Mouse (Mus musculus) MEL (cell line): ENCODE results near the gene Clpb. TPM values are rescaled to one million over a fixed set of nuclear protein-coding genes. Genes with fewer than 3 reads are reported as not detected.

Source experiments
- DNase-seq: peaks from one replicate; pipeline ENCODE4 v3.0.0; 2011; ENCODE audit warnings: low read depth, low spot score
- H3K27ac ChIP-seq: 2 replicates; pipeline ENCODE4 v1.5.1; 2012; ENCODE audit warnings: low read depth, mild to moderate bottlenecking, control low read depth, low read length, moderate library complexity; ENCODE audit not compliant: control insufficient read depth
- H3K27me3 ChIP-seq, 2 experiments: fragments of 150-350 bp in 1 of 2; sonication (generic) in 1 of 2; 2 replicates each; pipeline ENCODE4 v1.6.1; 2012; ENCODE audit warnings: low read length in 2 of 2, mild to moderate bottlenecking in 2 of 2, improper control_type of control experiment in 1 of 2, moderate library complexity in 1 of 2; ENCODE audit not compliant: insufficient read depth in 2 of 2, control insufficient read depth in 1 of 2
- H3K36me3 ChIP-seq, 2 experiments: 2 replicates each; pipeline ENCODE4 v1.6.1; 2012 to 2014; ENCODE audit warnings: low read length in 2 of 2, improper control_type of control experiment in 1 of 2, inconsistent platforms in 1 of 2, mild to moderate bottlenecking in 1 of 2; ENCODE audit not compliant: insufficient read depth in 2 of 2, control insufficient read depth in 1 of 2
- H3K4me1 ChIP-seq, 2 experiments: fragments of 150-350 bp in 1 of 2; sonication (generic) in 1 of 2; 2 replicates each; pipeline ENCODE4 v1.6.1; 2012; ENCODE audit warnings: low read length in 2 of 2, improper control_type of control experiment in 1 of 2, mild to moderate bottlenecking in 1 of 2; ENCODE audit not compliant: insufficient read depth in 2 of 2, control insufficient read depth in 1 of 2
- H3K4me3 ChIP-seq, 2 experiments: fragments of 150-350 bp in 1 of 2; sonication (generic) in 1 of 2; 2 replicates each; pipeline ENCODE4 v1.5.1; 2012; ENCODE audit warnings: low read depth in 2 of 2, low read length in 2 of 2, mild to moderate bottlenecking in 2 of 2, moderate library complexity in 2 of 2, control low read depth in 1 of 2, improper control_type of control experiment in 1 of 2; ENCODE audit not compliant: control insufficient read depth in 1 of 2, insufficient read depth in 1 of 2
- H3K79me2 ChIP-seq: 2 replicates; pipeline ENCODE4 v1.6.1; 2012; ENCODE audit warnings: mild to moderate bottlenecking, low read length, moderate library complexity; ENCODE audit not compliant: control insufficient read depth, poor library complexity, insufficient read depth
- H3K9ac ChIP-seq: 2 replicates; pipeline ENCODE4 v1.6.1; 2012; ENCODE audit warnings: low read depth, mild to moderate bottlenecking, control low read depth, low read length, moderate library complexity; ENCODE audit not compliant: control insufficient read depth, poor library complexity, severe bottlenecking
- H3K9me3 ChIP-seq: fragments of 150-350 bp; sonication (generic); replicated peaks from 2 replicates; pipeline ENCODE4 v1.6.1; 2012; ENCODE audit warnings: mild to moderate bottlenecking, low read length, improper control_type of control experiment, moderate library complexity; ENCODE audit not compliant: insufficient read depth
- BHLHE40 ChIP-seq: IDR thresholded peaks from 2 replicates; pipeline ENCODE4 v1.6.1; 2012; ENCODE audit warnings: low read depth, mild to moderate bottlenecking, inconsistent platforms, low read length, improper control_type of control experiment, borderline replicate concordance
- CHD1 ChIP-seq: IDR thresholded peaks from 2 replicates; pipeline ENCODE4 v1.6.1; 2012; ENCODE audit warnings: low read depth, mild to moderate bottlenecking, inconsistent platforms, low read length, improper control_type of control experiment
- CHD2 ChIP-seq: IDR thresholded peaks from 2 replicates; pipeline ENCODE4 v1.6.1; 2011; ENCODE audit warnings: low read length, improper control_type of control experiment
- CTCF ChIP-seq, 3 experiments: IDR thresholded peaks in 2 of 3; conservative IDR thresholded peaks in 1 of 3; 2 replicates each; pipeline ENCODE4 v1.5.1; 2011 to 2012; ENCODE audit warnings: low read length in 3 of 3, low read depth in 2 of 3, mild to moderate bottlenecking in 2 of 3, improper control_type of control experiment in 1 of 3, inconsistent platforms in 1 of 3, mixed read lengths in 1 of 3, moderate library complexity in 1 of 3; ENCODE audit not compliant: control insufficient read depth in 1 of 3, insufficient read depth in 1 of 3, poor library complexity in 1 of 3, severe bottlenecking in 1 of 3
- ELF1 ChIP-seq: IDR thresholded peaks from 2 replicates; pipeline ENCODE4 v1.6.1; 2014; ENCODE audit warnings: low read depth, mild to moderate bottlenecking, inconsistent platforms, low read length, improper control_type of control experiment, moderate library complexity
- EP300 ChIP-seq, 2 experiments: IDR thresholded peaks; 2 replicates each; pipeline ENCODE4 v1.6.1; 2011; ENCODE audit warnings: improper control_type of control experiment in 2 of 2, low read length in 2 of 2, low read depth in 1 of 2, mild to moderate bottlenecking in 1 of 2
- ETS1 ChIP-seq: IDR thresholded peaks from 2 replicates; pipeline ENCODE4 v1.6.1; 2012; ENCODE audit warnings: low read depth, mild to moderate bottlenecking, inconsistent platforms, low read length, improper control_type of control experiment, moderate library complexity
- JUND ChIP-seq: IDR thresholded peaks from 2 replicates; pipeline ENCODE4 v1.6.1; 2011; ENCODE audit warnings: low read depth, mild to moderate bottlenecking, improper control_type of control experiment, low read length
- KAT2A ChIP-seq: conservative IDR thresholded peaks from 2 replicates; pipeline ENCODE4 v1.6.1; 2012; ENCODE audit warnings: low read depth, low read length, improper control_type of control experiment, inconsistent platforms
- MAZ ChIP-seq: IDR thresholded peaks from 2 replicates; pipeline ENCODE4 v1.6.1; 2012; ENCODE audit warnings: low read depth, mild to moderate bottlenecking, inconsistent platforms, low read length, improper control_type of control experiment
- MEF2A ChIP-seq: IDR thresholded peaks from 2 replicates; pipeline ENCODE4 v1.6.1; 2014; ENCODE audit warnings: low read depth, mild to moderate bottlenecking, inconsistent platforms, low read length, improper control_type of control experiment; ENCODE audit not compliant: poor library complexity, insufficient replicate concordance, severe bottlenecking; ENCODE audit errors: extremely low read depth
- MXI1 ChIP-seq: IDR thresholded peaks from 2 replicates; pipeline ENCODE4 v1.6.1; 2011; ENCODE audit warnings: mild to moderate bottlenecking, low read depth, low read length, improper control_type of control experiment
- MYB ChIP-seq: IDR thresholded peaks from 2 replicates; pipeline ENCODE4 v1.6.1; 2011; ENCODE audit warnings: mild to moderate bottlenecking, low read depth, low read length, improper control_type of control experiment
- POLR2A ChIP-seq, 2 experiments: IDR thresholded peaks; 2 replicates each; pipeline ENCODE4 v1.6.1; 2011 to 2012; ENCODE audit warnings: low read length in 2 of 2, mild to moderate bottlenecking in 2 of 2, control low read depth in 1 of 2, improper control_type of control experiment in 1 of 2, low read depth in 1 of 2, moderate library complexity in 1 of 2; ENCODE audit not compliant: control insufficient read depth in 1 of 2, insufficient read depth in 1 of 2, poor library complexity in 1 of 2
- RAD21 ChIP-seq: IDR thresholded peaks from 2 replicates; pipeline ENCODE4 v1.6.1; 2011; ENCODE audit warnings: mild to moderate bottlenecking, low read depth, low read length, improper control_type of control experiment
- SIN3A ChIP-seq: IDR thresholded peaks from 2 replicates; pipeline ENCODE4 v1.6.1; 2012; ENCODE audit warnings: low read length, improper control_type of control experiment, inconsistent platforms
- TBP ChIP-seq: IDR thresholded peaks from 2 replicates; pipeline ENCODE4 v1.8.0; 2011; ENCODE audit warnings: low read depth, low read length, improper control_type of control experiment
- USF1 ChIP-seq: IDR thresholded peaks from 2 replicates; pipeline ENCODE4 v1.6.1; 2014; ENCODE audit warnings: low read depth, mild to moderate bottlenecking, inconsistent platforms, low read length, improper control_type of control experiment, moderate library complexity
- ZC3H11A ChIP-seq: IDR thresholded peaks from 2 replicates; pipeline ENCODE4 v1.6.1; 2012; ENCODE audit warnings: low read depth, mild to moderate bottlenecking, inconsistent platforms, low read length, improper control_type of control experiment
- ZKSCAN1 ChIP-seq: IDR thresholded peaks from 2 replicates; pipeline ENCODE4 v1.6.1; 2012; ENCODE audit warnings: low read depth, mild to moderate bottlenecking, inconsistent platforms, low read length, improper control_type of control experiment, moderate library complexity
- ZMIZ1 ChIP-seq: IDR thresholded peaks from 2 replicates; pipeline ENCODE4 v1.6.1; 2012; ENCODE audit warnings: low read depth, mild to moderate bottlenecking, inconsistent platforms, low read length, improper control_type of control experiment, moderate library complexity
- ZNF384 ChIP-seq: IDR thresholded peaks from 2 replicates; pipeline ENCODE4 v1.6.1; 2012; ENCODE audit warnings: low read depth, mild to moderate bottlenecking, inconsistent platforms, low read length, improper control_type of control experiment
- polyA plus RNA-seq, 2 experiments: library from polyadenylated mRNA; stranded (reverse) in 1 of 2; unstranded in 1 of 2; fragments of >175 nt in 1 of 2; fragments of >200 nt in 1 of 2; gene quantifications; 2 replicates each; pipeline versions ENCODE4 v1.2.1 to v1.2.4; 2012; ENCODE audit warnings: low replicate concordance in 2 of 2, low read depth in 1 of 2; ENCODE audit not compliant: insufficient read length in 2 of 2, insufficient read depth in 1 of 2, missing spikeins in 1 of 2
- total RNA-seq: library from RNA; depleted of rRNA; stranded (reverse); fragments of 300-350 nt; gene quantifications from 2 replicates; pipeline ENCODE4 v1.2.3, GENCODE M21; 2012

Clpb gene
- total and polyA plus RNA-seq, 3 experiments, result 59.0 to 71.5 TPM; not detected in 1

DNA sequence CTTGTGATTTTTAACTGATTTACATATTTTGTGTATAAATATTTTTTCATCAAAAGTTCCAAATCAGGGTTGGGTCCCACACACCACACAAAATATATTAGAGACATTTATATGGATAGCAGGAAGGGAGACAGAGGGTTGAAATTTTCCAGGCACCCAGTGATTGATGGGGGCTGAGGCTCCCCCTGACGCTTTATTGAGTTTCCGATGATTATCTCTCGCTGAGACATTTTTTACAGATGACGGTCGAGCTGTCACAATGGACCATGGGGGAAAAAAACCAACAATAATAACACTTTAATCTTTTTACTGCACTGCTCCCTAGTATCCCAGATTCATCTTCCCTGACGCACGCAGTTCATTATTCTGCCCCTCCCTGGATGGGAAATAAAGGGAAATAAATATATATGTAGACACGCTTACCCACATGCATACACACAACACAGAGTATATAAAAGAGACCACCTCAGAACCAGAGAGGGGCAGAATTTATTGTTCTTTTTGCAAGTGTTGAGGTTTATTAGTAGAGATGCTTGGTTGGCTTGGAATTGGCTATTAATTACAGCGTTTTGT lies 50.5 kb downstream of the Clpb start:
- H3K27ac ChIP-seq, result no peak overlapping the region
- no peaks in the 10 kb centered on the region for H3K79me2 ChIP-seq
- H3K36me3 ChIP-seq, result peaks cover 0 to 2% of the 10 kb centered on the region in 2 experiments; a peak in 1 of 4 replicates
- TF ChIP-seq JUND, result no peak
- no peak for TF ChIP-seq TBP
- no peak for TF ChIP-seq ELF1
- TF ChIP-seq CTCF (IDR thresholded peaks at IDR 0.05 in 2 of 3, conservative IDR thresholded peaks at IDR 0.05 in 1 of 3; ENCODE audit: control insufficient read depth in 1 of 3, insufficient read depth in 1 of 3, low read depth in 2 of 3, low read length in 3 of 3, poor library complexity in 1 of 3, severe bottlenecking in 1 of 3), result no peak
- no peak for TF ChIP-seq SIN3A
- no peak for TF ChIP-seq ZC3H11A
- TF ChIP-seq ZNF384, result no peak
- no peak for TF ChIP-seq BHLHE40
- TF ChIP-seq USF1, result no peak
- no peak for TF ChIP-seq MEF2A
- TF ChIP-seq ZMIZ1, result no peak
- no peak for TF ChIP-seq KAT2A
- TF ChIP-seq EP300 (IDR thresholded peaks at IDR 0.05; ENCODE audit: low read depth in 1 of 2, low read length in 2 of 2), result no peak
- no peak for TF ChIP-seq MAZ
- TF ChIP-seq RAD21, result no peak
- no peak for TF ChIP-seq MYB
- TF ChIP-seq POLR2A (IDR thresholded peaks at IDR 0.05; ENCODE audit: control insufficient read depth in 1 of 2, insufficient read depth in 1 of 2, low read depth in 1 of 2, low read length in 2 of 2, poor library complexity in 1 of 2), result no peak
- no peaks in the 10 kb centered on the region for H3K27me3 ChIP-seq
- H3K4me1 ChIP-seq, result no peaks in the 10 kb centered on the region
- H3K4me3 ChIP-seq, result no peak overlapping the region
- no peak for DNase-seq
- no peaks in the 10 kb centered on the region for H3K9me3 ChIP-seq
- no peak overlapping the region for H3K9ac ChIP-seq

DNA sequence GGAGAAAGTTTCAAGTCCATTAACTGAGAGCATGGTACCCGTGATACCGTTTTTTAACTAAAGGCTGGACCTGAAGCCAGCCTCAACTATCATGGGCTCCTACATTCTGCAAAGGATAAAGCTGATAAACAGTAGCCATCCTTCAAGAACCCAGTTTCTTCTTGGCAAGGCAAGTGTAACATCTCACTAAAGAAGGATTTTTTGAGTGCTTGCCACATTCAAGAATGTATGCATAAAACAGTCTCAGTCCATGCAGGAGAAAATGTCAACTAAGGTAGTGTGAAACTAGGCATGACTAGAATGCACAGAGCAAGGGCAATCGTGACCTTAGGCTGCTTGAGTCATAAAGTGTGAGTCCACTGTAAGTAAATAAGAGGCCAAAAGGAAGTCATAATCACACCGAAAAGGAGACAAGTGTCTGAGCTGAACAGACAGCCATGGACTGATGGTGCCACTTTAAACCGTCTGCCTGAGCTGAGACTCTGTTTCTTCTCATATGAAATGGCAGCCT lies 51.7 kb downstream of the Clpb start:
- no peak for DNase-seq
- TF ChIP-seq ZMIZ1 (no peak), MXI1 (no peak), JUND (no peak), POLR2A (IDR thresholded peaks at IDR 0.05; ENCODE audit: control insufficient read depth in 1 of 2, insufficient read depth in 1 of 2, low read depth in 1 of 2, low read length in 2 of 2, poor library complexity in 1 of 2) (no peak), MAZ (no peak), ZKSCAN1 (no peak), ZC3H11A (no peak), CHD2 (no peak), EP300 (IDR thresholded peaks at IDR 0.05; ENCODE audit: low read depth in 1 of 2, low read length in 2 of 2) (no peak), CHD1 (no peak), MEF2A (no peak), ETS1 (no peak)
- TF ChIP-seq, all 39 proteins: peak for 0
- Histone ChIP-seq H3K9ac (no peak overlapping the region), H3K27me3 (no peaks in the 10 kb centered on the region), H3K4me3 (no peak overlapping the region), H3K36me3 (peaks cover 0 to 2% of the 10 kb centered on the region in 2 experiments; a peak in 1 of 4 replicates), H3K79me2 (no peaks in the 10 kb centered on the region), H3K4me1 (no peaks in the 10 kb centered on the region), H3K27ac (no peak overlapping the region), H3K9me3 (no peaks in the 10 kb centered on the region)
